Mouse (Mus musculus) induced T-regulatory cell, adult 2 months (primary cell): Measurements from ENCODE around the gene Prok2.

Experiments used
- DNase-seq: peaks from one replicate; pipeline ENCODE4 v3.0.0-alpha.2; 2012; ENCODE audit warnings: low read depth

Gene Prok2

DNA sequence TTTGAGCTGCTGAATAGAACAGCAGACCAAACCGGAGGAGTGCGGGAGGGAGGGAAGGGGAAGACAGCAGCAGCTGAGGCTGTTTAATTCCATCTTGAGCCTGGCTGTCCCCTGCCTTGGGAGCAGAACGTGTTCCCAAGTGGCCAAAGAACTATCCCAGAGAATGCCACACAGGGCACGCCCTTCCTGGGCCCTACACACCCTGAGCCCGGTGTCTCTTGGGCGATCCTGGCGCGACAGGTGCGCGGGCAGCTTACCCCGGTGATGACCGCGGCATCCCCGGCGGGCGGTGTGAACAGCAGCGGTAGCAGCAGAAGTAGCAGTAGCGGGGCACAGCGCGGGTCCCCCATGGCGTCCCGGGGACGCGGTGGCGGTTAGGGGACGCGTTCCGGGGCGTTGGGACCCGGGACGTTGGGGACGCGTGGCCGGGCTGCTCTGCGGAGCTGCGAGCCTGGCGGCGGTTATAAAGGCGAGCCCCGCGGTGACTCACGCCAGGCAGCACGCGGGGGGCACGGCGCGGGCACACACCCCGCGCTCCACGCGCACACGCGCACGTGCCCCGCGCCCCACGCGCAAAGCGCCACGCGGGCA is at the start of gene Prok2:
Gene Prok2, minus strand, starts transcription at position 422 of the 591 bp plus-strand sequence.
- DNase-seq: no peak

DNA sequence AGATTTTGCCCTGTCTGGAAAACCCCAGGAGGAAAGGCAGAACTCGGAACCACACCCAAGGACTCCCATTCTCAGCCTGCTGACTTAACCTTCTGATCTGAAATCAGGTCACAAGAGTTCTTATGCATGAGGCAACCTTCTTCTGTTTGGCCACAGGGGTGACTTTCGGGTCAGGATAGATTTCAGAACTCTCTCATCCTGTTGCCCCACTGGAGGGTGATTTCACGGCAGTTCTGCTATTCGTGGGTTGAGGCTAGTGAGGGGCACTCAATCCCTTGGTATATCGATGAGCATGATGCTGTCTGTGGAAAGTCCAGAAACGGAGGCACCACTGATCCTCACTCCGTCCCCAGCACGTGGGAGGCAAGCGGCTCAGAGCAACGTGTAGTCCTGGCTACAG is 48.5 kb upstream of the Prok2 start:
- DNase-seq: no peak

DNA sequence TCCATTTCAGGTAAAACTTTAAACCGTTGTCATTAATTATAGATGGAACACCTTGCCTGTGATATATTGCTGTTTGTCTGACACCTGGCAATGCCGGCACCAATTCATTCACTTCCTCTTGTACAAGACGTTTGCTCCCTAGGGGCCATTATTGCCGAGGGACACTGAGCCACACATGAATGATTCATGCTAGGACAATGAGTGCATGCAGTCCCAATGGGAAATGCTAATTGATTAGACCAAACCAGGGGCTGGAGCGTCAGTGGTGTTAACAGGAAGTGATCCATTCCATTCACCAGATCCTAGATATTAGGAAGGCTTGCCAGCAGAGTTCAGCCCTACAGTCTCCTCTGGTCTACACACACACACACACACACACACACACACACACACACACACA is 42.3 kb upstream of the Prok2 start:
- DNase-seq: no peak

GRCm38 (mm10) chr6:99764916-99765315 is 38.7 kb upstream of the Prok2 start:
- no peak for DNase-seq

DNA sequence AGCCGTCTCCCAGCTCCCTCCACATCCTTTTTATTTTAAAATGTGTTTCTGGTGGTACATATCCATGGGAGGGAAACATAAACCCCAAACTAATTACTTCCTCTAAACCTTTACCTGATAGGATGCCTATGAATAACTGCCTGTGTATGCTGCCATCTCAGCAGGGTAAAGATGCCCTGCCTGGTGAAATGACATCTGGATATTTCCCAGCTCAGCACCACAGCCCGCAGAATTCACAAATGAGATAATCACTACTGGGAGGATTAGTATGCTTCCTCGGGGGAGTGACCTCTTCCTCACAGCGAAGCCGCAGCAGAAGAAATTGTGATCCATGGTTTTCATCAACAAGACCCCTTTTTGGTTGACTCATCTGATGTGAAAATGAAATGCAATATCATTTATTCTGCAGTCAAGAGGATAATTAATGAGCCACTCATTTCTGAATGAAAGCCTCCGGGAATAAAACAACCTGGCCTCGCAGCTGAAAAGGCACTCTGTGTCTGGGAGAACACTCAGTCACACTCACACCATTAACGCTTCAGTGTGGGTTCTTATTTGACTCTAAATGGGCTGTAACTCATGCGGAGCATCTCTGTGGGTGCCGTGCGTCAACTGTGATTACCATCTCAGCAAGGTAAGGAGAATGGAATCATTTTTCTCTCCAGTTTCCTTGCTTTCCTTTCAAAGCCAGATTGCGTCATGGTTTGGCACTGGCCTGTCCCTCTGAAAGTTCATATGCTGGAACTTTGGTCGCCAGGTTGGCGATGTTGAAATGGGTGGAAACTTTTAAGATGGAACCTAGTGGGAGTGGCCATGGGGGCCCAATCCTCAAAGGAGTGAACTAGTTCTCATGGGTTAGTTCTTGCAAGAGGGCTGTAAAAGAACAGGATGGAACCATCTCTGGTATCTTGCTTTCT is 36.1 kb upstream of the Prok2 start:
- no peak for DNase-seq

GRCm38 (mm10) chr6:99756105-99756504 is 29.9 kb upstream of the Prok2 start:
- DNase-seq: no peak

- no peak for DNase-seq
Observed at GRCm38 (mm10) chr6:99751308-99751707, 25.1 kb upstream of the Prok2 start.

DNA sequence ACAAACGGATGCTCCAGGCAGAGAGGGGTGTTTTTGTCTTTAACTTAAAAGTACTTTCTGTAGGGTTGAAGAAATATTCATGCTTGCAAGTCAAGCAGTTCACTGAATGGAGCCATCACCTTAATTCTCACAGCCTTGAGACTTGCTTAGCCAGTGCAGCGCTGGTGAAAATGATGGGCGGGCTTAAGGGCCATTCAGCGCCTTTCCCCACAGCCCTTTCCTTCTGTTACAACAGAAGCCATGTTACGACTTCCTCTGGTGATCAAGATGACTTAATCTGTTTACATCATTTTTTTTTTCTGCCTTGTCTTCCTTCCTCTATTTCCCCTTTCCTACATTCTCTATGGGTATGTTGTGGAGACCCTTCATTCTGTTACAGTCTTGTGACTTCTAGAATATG is 20.1 kb upstream of the Prok2 start:
- no peak for DNase-seq

DNA sequence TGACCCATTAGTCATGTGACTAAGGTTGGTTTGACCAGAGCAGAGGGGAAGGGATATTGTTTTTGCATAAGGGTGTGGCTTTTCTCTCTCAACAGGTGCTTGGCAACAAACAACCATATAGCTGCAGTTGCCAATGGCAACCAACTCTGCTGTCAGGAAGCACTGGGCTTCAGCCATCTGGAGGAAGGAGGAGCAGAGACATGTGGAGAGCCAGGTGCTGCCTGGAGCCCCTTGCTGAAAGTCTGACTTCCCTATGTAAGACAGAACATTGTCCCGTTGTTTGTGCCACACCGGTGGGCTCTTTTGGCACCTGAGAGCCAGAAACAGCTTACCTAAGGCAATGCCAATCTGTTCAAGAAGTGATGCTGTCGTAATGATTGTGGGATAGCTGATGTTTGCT is 16.7 kb upstream of the Prok2 start:
- no peak for DNase-seq

DNA sequence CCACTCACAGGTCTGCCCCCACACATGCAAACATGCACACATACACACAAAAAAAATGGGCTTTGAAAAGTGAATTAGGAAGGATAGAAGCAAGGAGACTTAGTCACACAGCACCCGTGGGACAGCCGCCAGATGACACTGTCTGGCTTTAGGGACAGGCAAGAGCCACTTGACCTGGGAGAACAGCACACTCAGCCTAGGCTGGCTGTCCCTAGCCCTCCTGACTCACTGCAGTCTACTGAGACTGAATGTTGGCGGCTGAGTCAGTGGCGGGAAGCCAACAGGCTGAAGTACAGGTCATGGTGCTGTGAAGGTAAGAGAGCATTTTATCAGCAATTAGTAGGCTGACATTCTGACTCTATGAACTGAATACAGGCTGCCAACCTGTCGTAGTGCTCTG is 8.5 kb upstream of the Prok2 start:
- no peak for DNase-seq

DNA sequence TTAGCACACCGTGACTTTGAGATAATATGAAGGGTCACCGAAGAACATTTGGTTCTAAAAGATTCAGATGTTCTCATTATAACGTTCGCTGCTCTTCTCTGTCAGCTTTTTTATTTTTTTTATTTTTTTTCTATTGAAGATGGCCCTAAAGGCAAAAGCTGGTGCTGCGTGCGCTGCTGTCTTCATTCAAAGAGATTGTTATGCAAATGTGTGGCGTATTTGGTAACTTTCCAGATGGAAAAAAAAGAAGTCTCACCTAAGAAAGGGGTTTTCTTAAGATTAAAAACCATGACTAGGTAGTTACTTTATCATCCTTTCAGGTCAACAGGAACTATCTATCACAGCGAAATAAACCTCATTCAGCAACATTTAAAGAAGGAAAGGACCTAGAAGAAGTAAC is 6.5 kb upstream of the Prok2 start:
- DNase-seq: no peak

DNA sequence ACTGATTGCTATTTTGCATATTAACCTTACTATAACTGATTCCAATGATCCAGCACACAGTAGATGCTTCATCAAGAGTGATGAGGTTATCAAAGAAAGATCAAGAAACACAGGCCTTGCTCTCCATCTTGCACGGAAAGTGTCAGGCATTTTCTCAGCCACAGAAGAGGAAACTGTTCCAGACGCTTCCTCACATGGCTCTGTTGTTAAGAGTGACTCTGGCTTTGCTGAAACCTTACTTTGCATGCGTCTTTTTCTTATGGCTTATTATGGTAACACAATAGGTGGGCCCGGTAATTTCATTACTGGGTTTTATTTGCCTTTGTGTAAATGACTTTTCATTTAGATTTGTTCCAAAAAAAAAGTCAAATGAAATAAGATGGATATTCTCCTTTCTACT is 5.7 kb upstream of the Prok2 start:
- no peak for DNase-seq

DNA sequence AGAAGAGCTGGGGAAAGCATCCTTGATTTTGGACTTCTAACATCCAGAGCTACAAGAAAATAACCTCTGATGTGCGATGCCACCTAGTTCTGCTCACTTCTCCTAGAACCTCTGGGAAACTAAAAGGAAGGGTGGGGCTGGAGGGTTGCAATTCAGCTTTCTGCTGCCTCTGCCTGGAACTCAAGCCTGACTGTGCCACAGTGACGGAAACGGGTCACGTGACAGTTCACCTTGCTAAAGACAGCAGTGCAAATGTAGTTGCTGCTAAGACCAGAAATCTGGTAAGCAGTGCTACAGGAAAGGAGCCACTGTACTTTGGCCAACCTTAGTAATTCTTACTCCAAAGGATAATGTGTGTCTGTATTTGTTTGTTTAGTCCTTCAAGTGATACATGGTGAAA is 3.7 kb upstream of the Prok2 start:
- DNase-seq: no peak

DNA sequence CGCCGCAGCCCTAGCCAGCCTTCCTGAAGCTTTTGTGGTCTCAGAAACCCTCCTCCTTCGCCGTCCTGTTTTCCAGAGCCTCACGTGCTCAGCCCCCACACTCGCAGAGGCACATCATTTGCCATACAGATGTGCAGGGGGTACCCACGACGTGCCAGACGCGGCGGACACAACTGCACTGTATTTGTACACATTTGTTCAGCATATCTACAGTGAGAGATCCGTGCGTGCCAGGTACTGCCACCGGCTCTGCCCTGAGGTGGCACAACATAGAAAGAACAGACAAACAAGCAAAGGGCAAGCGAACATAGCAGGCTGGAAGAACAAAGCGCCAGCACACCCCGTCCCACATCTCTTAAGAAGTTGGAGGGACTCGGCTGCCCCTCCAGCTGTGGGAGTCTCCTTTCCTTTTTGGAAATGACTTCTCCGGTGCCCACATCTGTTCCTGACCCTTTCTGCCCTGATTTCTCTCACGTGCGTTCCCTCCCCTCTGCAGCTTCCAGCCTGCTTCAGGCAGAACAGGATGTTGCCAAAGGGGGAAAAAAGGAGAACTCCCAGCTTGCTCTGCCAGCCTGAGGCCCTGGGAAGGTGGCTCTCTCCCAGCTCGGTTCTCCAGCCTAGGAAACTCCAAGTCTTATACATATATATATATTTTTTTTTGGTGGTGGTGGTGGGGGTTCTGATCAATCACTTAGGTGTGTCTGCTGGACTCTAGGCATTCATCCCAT is 548 bp upstream of the Prok2 start:
- no peak for DNase-seq

GRCm38 (mm10) chr6:99722390-99722789 is 3.8 kb downstream of the Prok2 start:
- DNase-seq: no peak

DNA sequence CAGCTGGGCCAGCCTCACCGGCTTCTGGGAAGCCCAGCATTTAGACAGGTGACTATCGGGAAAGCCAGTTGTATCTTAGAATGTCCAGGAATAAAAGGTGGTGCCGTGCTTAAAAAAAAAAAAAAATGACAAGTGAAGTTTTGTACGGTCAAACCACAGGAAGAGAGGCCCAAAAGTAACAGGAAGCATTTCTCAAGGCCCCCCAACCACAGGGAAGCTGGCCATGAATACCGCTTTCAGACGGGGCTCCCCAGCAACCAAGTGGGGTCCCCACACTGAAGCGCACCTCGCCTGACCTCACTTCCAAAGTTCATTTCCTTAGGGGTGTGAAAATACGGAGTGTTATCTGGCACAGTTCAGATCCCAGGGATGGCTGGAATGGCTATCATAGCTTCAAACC is 5.2 kb downstream of the Prok2 start:
- DNase-seq: no peak

DNA sequence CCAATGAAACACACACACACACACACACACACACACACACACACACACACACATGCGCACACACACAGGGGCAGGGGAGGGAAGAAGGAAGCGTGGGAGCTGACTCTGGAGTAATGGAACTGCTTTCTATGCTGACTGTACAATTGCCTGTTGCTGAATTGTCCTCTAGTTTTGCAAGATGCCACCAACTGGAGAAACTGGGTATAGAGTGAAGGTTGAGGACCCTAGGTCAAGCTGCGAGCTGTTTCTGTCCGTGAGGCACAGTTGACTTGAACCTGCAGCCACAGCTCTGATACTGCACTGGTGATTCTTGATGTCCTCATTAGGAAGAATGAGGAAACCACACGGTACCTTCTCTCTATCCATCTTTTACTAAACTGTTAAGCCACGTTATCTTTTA is 10.3 kb downstream of the Prok2 start:
- no peak for DNase-seq

- DNase-seq: no peak
Observed at GRCm38 (mm10) chr6:99715191-99715590, 11.0 kb downstream of the Prok2 start.

- no peak for DNase-seq
Observed at GRCm38 (mm10) chr6:99713256-99713655, 12.9 kb downstream of the Prok2 start.

DNA sequence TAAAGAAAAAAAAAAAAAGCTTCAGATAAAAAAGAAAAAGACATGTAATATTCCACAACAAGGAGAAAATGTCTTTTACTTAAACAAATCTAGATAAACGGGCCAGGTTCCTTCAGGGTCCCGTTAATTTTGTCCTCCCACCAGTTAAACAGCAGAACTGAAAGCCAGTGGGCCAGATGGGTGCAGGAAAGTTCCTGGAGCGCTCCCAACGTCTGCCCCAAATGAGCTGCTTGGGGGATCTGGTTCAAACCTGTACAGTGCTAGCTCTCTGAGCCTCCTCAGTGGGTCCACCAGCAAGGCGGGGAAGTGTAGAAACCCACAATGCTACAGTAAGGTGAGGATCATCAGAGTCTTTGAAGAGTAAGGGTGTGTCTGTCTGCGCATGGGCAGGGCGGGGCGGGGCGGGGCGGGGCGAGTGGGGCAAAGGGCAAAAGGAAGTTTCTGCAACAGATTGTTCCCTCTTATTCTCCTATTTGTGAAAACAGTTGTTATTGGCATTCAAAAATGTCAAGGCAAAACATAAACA is 14.6 kb downstream of the Prok2 start:
- no peak for DNase-seq

DNA sequence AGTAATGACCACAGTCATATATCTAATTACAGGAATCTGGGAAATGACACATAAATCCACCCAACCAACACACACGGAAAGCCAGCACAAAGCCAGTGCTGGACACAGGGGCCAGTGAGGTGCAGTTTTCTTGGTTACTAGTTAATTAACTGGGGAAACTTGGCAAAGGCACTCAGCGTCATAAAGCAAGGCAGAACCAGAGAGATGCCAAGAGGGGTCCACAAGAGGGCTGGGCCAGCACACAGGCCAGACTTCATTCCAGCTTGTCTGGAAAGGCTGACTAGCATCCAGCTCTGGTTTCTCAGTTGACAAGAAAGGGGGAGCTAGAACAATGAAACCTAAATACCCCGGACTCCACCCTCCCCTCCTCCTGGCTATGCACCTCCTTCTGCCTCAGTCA is 25.7 kb downstream of the Prok2 start:
- DNase-seq: no peak

- DNase-seq: no peak
Observed at GRCm38 (mm10) chr6:99692916-99693841, 33.0 kb downstream of the Prok2 start.
